Mouse (Mus musculus) neural tube, embryonic 12.5 days (tissue): ENCODE data around the gene Alad. TPM values are rescaled to one million over a fixed set of nuclear protein-coding genes. Genes with fewer than 3 reads are reported as not detected.
A peak's percentile ranks its signal among the peaks of the same experiment; 100 is the strongest.

ENCODE experiments used
- ATAC-seq: fragments of 200-750 bp; cut with Nextera tagmentation; 2 replicates; pipeline ENCODE4 v1.8.0; 2017; ENCODE audit warnings: low read depth, mild to moderate bottlenecking, moderate TSS enrichment, moderate library complexity; ENCODE audit not compliant: low FRiP score
- H3K27ac ChIP-seq: fragments of 300-500 bp; sonication (generic); 2 replicates; pipeline ENCODE4 v1.5.1; 2016
- H3K27me3 ChIP-seq: fragments of 300-500 bp; sonication (generic); replicated peaks from 2 replicates; pipeline ENCODE4 v1.6.1; 2016; ENCODE audit warnings: mild to moderate bottlenecking
- H3K36me3 ChIP-seq: fragments of 300-500 bp; sonication (generic); 2 replicates; pipeline ENCODE4 v1.6.1; 2016; ENCODE audit warnings: mild to moderate bottlenecking
- H3K4me1 ChIP-seq: fragments of 300-500 bp; sonication (generic); 2 replicates; pipeline ENCODE4 v1.6.1; 2016
- H3K4me2 ChIP-seq: fragments of 300-500 bp; sonication (generic); replicated peaks from 2 replicates; pipeline ENCODE4 v1.6.1; 2016; ENCODE audit warnings: mild to moderate bottlenecking
- H3K4me3 ChIP-seq: fragments of 300-500 bp; sonication (generic); 2 replicates; pipeline ENCODE4 v1.5.1; 2016
- H3K9ac ChIP-seq: fragments of 300-500 bp; sonication (generic); 2 replicates; pipeline ENCODE4 v1.6.1; 2016; ENCODE audit warnings: mild to moderate bottlenecking
- H3K9me3 ChIP-seq: fragments of 300-500 bp; sonication (generic); 2 replicates; pipeline ENCODE4 v1.6.1; 2016; ENCODE audit warnings: mild to moderate bottlenecking
- WGBS: fragments of 180-500 bp; shearing (Covaris S2); methylation state at CpG from one replicate; pipeline ENCODE4 v1.1.7; 2016; 5-methylcytosine and 5-hydroxymethylcytosine counted together
- polyA plus RNA-seq: library from polyadenylated mRNA; unstranded; fragments of >200 nt; fragmentation: Nextera tagmentation; extraction: Ambion mirVana; gene quantifications from 2 replicates; pipeline ENCODE4 v1.2.1, GENCODE M21; 2016

Gene Alad
- polyA plus RNA-seq, 1 experiment from 2014 or later: 65.3 TPM

DNA sequence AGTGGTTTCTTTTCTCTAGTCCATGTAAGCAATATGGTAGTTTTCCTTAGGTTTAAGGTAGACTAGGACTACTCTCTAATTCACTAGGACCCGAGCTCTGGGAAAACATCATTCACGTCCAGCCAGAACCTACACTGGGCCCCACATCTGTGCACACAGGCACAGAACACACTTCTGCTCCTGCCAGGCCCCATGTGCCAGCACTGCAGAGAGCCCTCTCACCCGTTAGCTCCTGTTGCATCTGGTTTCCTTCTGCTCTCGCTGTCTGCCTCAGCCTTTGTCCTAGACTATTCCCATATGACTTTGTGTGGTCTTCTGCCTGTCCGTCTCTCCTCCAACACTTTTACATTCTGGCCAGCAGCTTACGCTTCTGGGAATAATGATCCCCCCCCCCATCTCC is 14.0 kb upstream of the Alad start:
- no peak for ATAC-seq
- Histone ChIP-seq H3K36me3 (no peaks in the 10 kb centered on the region), H3K4me3 (no peak overlapping the region), H3K9me3 (no peaks in the 10 kb centered on the region), H3K4me2 (no peak overlapping the region), H3K4me1 (no peaks in the 10 kb centered on the region), H3K27ac (no peak overlapping the region), H3K27me3 (no peaks in the 10 kb centered on the region), H3K9ac (no peak overlapping the region)
- WGBS: 77% methylated on average over 6 of the region's 6 CpGs

DNA sequence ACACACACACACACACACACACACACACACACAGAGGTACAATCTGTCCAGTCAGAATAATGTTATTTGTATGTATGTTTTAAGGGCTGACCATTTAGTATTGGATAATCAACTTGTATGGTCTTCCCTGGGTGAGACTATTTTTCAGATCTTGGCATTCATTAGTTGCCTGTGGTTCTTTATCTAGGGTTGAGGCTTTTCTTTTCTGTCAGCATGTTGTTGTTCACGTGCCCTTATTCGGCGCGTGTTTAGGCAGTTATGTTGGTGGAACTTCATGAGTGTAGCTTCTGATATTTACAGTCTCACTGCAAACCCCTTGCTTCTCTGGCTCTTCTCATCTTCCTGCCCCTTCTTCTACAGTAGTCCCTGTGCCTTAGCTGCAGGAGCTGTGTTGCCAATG is 7.9 kb upstream of the Alad start:
- Histone ChIP-seq H3K4me1 (peaks cover 12% of the 10 kb centered on the region), H3K27ac (no peak overlapping the region), H3K27me3 (no peaks in the 10 kb centered on the region), H3K9ac (no peak overlapping the region), H3K4me3 (no peak overlapping the region), H3K36me3 (0 out of 2 replicates have a peak, but pooled peaks cover 2% of the 10 kb centered on the region), H3K4me2 (no peak overlapping the region), H3K9me3 (no peaks in the 10 kb centered on the region)
- ATAC-seq: no peak
- 91% methylated on average over 4 of the region's 4 CpGs for WGBS

DNA sequence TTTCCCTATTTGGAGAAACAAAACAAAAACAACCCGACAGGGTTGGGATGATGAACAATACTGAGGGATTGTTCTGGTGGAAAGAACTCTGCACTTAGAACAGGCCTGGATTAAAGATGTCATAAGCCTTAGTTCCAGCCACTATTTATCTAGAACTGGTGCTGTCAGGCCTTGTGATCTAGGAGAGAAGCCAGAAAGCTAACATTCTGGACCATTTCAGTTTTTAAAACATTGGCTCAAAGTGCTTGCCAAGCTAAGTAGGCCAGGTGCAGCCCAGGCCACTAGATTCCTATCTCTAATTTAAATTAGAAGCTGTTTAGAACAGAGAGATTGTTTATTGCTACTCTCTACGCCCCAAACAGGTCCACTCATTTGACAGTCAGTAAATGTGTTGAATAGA is 6.5 kb upstream of the Alad start:
- H3K4me2 ChIP-seq: no peak overlapping the region
- no peak overlapping the region for H3K27ac ChIP-seq
- H3K36me3 ChIP-seq: 0 out of 2 replicates have a peak, but pooled peaks cover 7% of the 10 kb centered on the region
- 62% methylated on average over 2 of the region's 2 CpGs for WGBS
- no peak for ATAC-seq
- H3K9ac ChIP-seq: no peak overlapping the region
- H3K4me3 ChIP-seq: no peak overlapping the region
- peaks cover 12% of the 10 kb centered on the region for H3K4me1 ChIP-seq
- no peaks in the 10 kb centered on the region for H3K27me3 ChIP-seq
- H3K9me3 ChIP-seq: no peaks in the 10 kb centered on the region

DNA sequence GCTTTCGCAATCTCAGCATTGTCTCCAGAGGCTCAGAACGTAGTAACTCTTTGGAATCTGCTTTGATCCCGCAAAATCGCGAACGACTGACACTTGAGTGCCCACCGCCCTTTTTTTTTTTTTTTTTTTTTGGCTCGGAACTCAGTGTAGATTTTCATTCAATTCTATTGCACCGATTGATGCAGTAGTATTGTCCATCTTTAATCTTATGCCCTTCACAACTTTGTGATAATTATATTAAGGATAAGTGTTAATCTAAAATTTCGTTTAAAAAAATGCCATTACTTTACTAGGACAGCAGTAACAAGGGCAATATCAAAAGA is 5.7 kb upstream of the Alad start:
- WGBS: 0% methylated on average over 10 of the region's 10 CpGs
- H3K4me2 ChIP-seq: peak overlapping the region; percentile 79
- H3K36me3 ChIP-seq: 0 out of 2 replicates have a peak, but pooled peaks cover 7% of the 10 kb centered on the region
- H3K9ac ChIP-seq: peak overlapping the region; percentile 81
- peaks cover 12% of the 10 kb centered on the region for H3K4me1 ChIP-seq
- no peaks in the 10 kb centered on the region for H3K27me3 ChIP-seq
- no peak overlapping the region for H3K27ac ChIP-seq
- peak overlapping the region; percentile 68 for H3K4me3 ChIP-seq
- H3K9me3 ChIP-seq: no peaks in the 10 kb centered on the region
- no peak for ATAC-seq

DNA sequence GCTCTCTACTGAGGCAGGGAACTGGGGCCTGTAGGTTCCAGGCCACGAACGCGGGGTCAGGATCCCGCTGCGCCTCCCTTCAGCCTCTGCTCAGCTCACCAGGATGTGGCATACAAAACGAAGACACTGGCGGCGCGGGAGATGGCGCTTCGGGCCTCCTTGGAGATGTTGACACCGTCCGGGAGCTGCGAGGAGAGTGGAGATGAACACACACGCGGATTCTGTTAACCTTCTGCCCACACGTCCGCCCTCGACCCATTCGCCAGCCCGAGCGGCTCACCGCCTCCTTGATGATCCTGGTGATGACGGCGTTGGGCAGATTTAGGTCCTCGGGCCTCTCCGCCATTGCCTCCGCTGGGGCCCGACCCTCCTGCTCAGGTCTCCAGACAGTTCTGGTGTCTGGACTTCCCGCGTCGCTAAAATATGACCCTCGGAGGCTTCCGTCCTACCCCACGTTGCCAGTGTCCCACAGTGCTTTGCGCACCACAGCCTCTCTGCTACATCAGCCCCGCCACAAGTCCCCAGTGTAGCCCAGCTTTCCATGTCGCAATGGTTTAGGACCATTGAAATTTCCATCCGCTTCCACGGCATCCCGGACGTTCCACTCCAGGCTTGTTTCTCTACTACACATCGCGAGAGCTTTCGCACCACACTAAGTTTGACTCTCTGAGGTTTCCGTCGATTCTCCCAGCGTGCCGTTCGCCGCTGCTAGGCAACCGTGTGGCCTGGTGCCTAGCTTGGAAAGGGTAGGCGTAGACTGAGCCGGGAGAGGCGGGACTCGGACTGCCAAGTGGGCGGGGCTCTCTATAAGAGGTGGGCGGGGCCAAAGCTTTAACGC is 5.2 kb upstream of the Alad start, which contains the start of the genes Pole3 and 4933430I17Rik:
TSS of gene Pole3 (minus strand) at position 418 of the 838 bp plus-strand sequence.
TSS of gene 4933430I17Rik (plus strand) at position 719 of the 838 bp plus-strand sequence.
- Histone ChIP-seq H3K27ac (peak within 1 kb of the TSS; percentile 70), H3K4me1 (peaks cover 12% of the 10 kb centered on the region), H3K36me3 (0 out of 2 replicates have a peak, but pooled peaks cover 7% of the 10 kb centered on the region), H3K9ac (peak within 1 kb of the TSS; percentile 81), H3K4me3 (peak within 1 kb of the TSS; percentile 68), H3K9me3 (no peaks in the 10 kb centered on the region), H3K27me3 (no peaks in the 10 kb centered on the region), H3K4me2 (peak within 1 kb of the TSS; percentile 79)
- peak; percentile 99 for ATAC-seq
- WGBS: under 1% methylated on average over 59 of the region's 59 CpGs

DNA sequence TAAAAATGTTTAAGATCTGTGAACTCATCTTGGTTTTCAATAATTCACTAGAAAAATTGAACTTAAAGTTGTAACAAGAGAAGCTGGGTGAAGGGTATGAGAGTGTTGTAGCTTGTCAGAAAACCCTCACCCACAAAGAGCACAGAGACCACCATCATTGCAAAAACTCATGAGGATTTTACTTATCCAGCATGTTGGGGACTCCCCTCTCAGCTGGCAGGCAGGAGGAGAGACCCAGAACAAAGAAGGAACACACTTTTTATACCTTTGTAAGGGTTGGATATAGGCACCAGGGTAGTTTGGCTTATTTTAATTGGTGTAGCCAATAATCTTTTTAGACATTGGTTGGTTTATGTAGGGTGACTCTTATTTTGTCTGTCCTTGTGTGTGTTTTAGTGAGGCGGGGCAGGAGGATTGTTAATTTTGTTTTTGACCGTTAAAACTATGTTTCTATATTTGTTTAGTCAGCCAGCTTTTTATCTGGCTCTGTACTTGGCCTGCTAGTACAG is 1.2 kb upstream of the Alad start:
- 94% methylated on average over 2 of the region's 2 CpGs for WGBS
- H3K4me3 ChIP-seq: no peak overlapping the region
- no peak overlapping the region for H3K9ac ChIP-seq
- H3K27me3 ChIP-seq: no peaks in the 10 kb centered on the region
- ATAC-seq: no peak
- no peak overlapping the region for H3K4me2 ChIP-seq
- no peak overlapping the region for H3K27ac ChIP-seq
- H3K4me1 ChIP-seq: peaks cover 23% of the 10 kb centered on the region
- no peaks in the 10 kb centered on the region for H3K9me3 ChIP-seq
- 0 out of 2 replicates have a peak, but pooled peaks cover 7% of the 10 kb centered on the region for H3K36me3 ChIP-seq

DNA sequence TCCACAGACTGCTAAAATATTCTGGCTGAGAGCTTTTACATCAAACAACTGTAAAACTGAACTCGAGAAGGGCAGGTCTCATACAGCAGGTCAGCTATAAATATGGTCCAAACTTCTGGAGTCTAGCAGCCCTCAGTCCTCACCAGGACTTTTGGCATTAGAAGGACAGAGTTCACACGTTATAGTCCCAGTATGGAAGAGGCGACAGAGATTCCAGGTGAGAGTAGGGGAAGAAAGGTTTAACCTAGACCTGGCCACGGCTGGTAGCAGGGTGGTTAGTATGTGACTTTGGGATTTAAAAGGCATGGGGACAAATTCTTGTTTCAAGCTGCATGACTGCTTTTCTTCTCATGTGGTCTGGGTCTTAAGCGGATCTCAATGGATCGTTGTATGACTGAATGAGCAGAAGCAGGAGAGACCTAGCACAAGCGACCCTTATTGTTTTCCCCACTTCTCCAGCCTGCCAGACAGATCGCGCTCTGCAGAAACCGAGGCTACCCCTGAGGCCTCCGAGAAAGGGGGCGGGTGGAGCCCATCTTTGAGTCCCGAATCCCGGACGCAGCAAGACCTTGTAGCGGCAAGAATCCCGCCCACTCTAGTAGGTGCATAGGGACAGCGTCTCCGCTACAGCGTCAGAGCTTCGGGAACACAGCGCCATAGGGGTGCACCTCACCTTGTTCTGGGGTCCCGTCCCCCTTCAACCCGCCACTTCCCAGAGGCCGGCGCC is 433 bp downstream of the Alad start:
- H3K36me3 ChIP-seq: 0 out of 2 replicates have a peak, but pooled peaks cover 7% of the 10 kb centered on the region
- 0 out of 2 replicates have a peak overlapping the region, but pooled peaks have one; percentile 59 for H3K27ac ChIP-seq
- ATAC-seq: peak; percentile 73
- H3K9ac ChIP-seq: peak overlapping the region; percentile 78
- 2% methylated on average over 26 of the region's 26 CpGs for WGBS
- H3K9me3 ChIP-seq: no peaks in the 10 kb centered on the region
- no peaks in the 10 kb centered on the region for H3K27me3 ChIP-seq
- peak overlapping the region; percentile 71 for H3K4me3 ChIP-seq
- peaks cover 20% of the 10 kb centered on the region for H3K4me1 ChIP-seq
- peak overlapping the region; percentile 82 for H3K4me2 ChIP-seq

DNA sequence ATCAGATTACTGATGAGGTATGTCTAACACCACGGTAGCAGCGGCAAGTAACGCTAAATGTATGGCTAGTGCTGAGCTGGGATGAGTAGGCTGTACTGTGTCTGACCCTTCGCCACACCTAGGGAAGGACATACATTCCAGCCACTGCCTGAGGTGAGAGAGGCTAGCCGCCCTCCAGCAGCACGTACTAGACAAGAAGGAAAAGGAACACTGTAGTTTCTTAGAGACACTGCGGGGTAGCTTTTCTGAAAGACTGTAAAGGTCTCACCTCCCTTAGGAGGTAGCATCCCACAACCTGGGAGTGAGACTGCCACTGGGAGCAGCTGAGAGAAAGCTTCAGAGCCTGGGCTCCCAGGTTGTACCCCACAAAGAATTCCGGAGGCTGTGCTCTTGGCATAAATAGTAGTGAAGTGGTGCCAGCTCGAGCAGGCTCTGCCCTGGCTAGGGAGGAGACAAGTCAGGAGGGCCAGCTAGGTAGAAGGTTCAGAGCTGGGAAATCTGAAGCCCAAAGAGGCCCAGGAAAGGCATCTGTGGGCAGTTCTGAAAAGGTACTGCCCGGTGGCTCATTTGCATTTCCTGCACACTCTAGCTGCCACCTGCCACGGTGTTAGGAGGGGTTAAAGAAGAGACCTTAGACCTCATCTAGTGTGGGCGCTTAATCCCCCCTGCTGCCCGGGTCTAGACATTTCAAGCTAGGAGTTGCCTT is 1.1 kb downstream of the Alad start:
- Histone ChIP-seq H3K36me3 (peaks cover 12% of the 10 kb centered on the region; the same call in 1 of the 2 replicates), H3K4me1 (peaks cover 17% of the 10 kb centered on the region), H3K27ac (no peak overlapping the region), H3K27me3 (no peaks in the 10 kb centered on the region), H3K4me3 (peak overlapping the region; percentile 9; the same call in 1 of the 2 replicates), H3K9ac (peak overlapping the region; percentile 78), H3K9me3 (no peaks in the 10 kb centered on the region), H3K4me2 (peak overlapping the region; percentile 82)
- ATAC-seq: no peak
- WGBS: 58% methylated on average over 13 of the region's 13 CpGs

DNA sequence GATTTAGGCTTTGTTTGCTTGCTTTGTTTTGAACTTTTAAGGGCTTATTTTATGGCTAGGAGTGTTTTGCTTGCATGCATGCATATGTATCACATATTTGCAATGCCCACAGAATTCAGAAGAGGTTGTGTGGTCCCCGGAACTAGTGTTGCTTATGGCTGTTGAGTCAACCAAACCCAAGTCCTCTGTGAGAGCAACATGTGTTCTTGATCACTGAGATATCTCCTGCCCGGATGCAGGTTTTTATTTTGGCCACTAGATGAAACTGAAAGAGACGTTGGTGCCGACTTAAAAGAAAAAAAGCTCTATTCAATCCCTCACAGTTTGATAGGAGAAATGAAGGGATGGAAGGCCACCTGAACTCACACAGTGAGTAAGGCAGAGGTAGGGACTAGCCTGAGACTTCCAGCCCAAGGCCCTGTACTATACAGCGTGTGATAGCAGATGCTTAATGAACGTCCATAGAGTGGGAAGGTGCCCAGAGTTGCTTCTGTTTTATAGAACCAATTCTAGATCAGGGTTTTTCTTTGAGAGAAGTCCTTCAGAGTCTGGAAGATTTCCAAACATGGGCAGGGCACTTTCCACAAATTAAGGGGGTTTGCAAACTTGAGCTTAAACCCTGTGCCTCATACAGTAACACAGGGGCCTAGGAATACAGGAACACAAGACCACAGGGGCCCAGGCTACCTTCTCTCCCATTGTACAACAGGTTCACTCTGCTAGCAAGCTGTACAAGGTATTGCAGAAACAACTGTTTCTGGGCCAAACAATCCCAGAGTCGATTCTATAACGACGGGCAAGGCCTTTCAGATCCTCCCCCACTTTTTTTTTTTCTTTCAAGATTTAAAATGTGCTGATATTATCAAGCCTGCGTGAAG is 1.9 kb downstream of the Alad start:
- H3K27ac ChIP-seq: no peak overlapping the region
- H3K9me3 ChIP-seq: no peaks in the 10 kb centered on the region
- peaks cover 19% of the 10 kb centered on the region for H3K36me3 ChIP-seq
- H3K27me3 ChIP-seq: no peaks in the 10 kb centered on the region
- no peak overlapping the region for H3K4me3 ChIP-seq
- H3K4me2 ChIP-seq: no peak overlapping the region
- H3K4me1 ChIP-seq: peaks cover 14% of the 10 kb centered on the region
- 90% methylated on average over 10 of the region's 10 CpGs for whole genome bisulfite sequencing
- ATAC-seq: no peak
- H3K9ac ChIP-seq: no peak overlapping the region

DNA sequence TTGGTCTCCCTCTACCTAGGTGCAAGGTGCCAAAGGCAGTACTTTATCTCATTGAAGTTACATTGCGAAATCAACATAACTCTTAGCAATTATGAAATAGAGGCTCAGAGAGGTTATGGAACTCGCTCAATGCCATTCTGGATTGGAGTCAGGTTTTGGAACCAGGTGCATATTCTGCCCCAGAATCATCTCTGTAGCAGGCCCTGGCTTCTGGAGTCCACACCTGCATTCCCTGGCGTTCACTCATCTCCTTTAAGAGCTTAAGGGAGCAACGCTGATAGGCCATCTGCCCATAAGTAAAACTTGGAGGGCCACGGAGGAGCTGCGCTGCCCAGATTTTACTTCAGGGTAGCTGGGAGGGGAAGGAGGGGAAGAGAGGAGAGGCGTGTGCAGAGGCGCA is 2.7 kb downstream of the Alad start:
- no peak for ATAC-seq
- Histone ChIP-seq H3K4me2 (no peak overlapping the region), H3K9ac (no peak overlapping the region), H3K27ac (no peak overlapping the region), H3K36me3 (peaks cover 20% of the 10 kb centered on the region), H3K4me3 (no peak overlapping the region), H3K4me1 (peaks cover 14% of the 10 kb centered on the region), H3K27me3 (no peaks in the 10 kb centered on the region), H3K9me3 (no peaks in the 10 kb centered on the region)
- 91% methylated on average over 8 of the region's 8 CpGs for whole genome bisulfite sequencing

DNA sequence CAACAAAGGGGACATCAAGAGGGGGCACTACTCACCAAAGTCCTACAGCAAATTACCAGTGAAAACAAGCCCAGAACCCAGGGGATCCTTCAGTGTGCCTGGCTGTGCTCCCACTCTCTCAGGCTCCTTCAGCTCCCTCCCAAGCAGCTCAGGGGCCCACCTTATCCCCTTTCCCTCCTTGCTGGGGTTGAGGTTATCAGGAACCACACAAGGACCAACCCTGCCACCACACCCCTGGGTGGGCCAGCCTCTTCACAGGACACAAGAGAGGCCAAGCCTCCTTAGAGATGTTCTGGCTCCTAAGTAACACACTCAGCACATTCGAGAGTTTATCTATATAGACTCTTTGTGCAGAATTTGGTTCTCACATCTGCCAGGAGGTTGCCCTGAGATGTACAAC is 3.1 kb downstream of the Alad start:
- Histone ChIP-seq H3K4me1 (peaks cover 14% of the 10 kb centered on the region), H3K9me3 (no peaks in the 10 kb centered on the region), H3K4me3 (no peak overlapping the region), H3K36me3 (peaks cover 25% of the 10 kb centered on the region), H3K27me3 (no peaks in the 10 kb centered on the region), H3K9ac (no peak overlapping the region), H3K27ac (no peak overlapping the region), H3K4me2 (no peak overlapping the region)
- 83% methylated on average over 1 of the region's 1 CpGs for WGBS
- no peak for ATAC-seq
